Mouse (Mus musculus): ENCODE data around the gene 4930442H23Rik.
"Not testable (repeated sequence)": the region's sequence is repeated elsewhere in the genome, so short reads cannot be mapped to it uniquely, and the experiment has no call there.

Gene 4930442H23Rik

DNA sequence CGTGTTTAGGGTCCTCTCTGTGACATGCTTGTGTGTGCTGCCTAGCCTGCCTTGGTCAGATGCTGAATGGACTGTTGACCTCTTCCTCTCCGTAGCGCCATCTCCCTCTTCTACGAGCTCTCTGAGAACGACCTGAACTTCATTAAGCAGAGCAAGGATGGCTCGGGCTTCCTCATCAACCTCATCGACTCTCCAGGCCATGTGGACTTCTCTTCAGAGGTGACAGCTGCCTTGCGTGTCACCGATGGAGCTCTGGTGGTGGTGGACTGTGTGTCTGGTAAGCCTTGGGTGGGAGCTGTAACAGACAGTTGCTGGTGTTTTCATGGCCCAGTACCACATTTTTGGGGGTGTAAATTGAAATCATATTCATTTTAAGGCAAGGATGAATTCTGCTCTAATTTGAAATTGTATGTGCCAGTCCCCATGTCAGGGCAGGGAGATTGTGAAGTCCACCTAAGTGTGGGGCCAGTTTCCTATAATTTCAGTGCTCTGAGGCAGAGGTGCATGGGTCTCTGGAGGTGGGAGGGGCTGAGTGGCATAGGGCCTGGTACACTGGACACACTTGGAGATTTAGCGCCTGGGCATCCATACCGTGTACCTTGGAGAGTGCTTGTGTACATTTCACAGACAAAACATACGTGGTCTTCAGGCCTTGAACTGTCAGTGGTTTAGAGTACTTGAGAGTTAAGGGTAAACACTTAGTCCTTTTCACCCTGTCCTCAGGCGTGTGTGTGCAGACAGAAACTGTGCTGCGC is 5.5 kb downstream of the 4930442H23Rik start:
- ATAC-seq (ENCODE audit: low TSS enrichment) = no peak

DNA sequence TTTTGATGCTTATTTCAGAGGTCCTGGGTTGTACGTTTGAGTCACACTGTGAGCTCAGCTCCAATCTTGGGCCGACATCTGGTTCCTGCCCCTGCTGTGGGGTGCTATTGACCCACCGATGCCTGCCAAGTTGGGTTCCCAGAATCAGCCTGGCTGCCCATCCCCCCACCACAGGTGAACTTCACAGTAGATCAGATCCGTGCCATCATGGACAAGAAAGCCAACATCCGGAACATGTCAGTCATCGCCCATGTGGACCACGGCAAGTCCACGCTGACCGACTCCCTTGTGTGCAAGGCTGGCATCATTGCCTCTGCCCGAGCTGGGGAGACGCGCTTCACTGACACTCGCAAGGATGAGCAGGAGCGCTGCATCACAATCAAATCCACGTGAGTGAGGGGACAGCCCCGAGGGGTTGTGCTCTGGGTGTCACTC is 6.1 kb downstream of the 4930442H23Rik start:
- no peak for ATAC-seq (ENCODE audit: low TSS enrichment)

DNA sequence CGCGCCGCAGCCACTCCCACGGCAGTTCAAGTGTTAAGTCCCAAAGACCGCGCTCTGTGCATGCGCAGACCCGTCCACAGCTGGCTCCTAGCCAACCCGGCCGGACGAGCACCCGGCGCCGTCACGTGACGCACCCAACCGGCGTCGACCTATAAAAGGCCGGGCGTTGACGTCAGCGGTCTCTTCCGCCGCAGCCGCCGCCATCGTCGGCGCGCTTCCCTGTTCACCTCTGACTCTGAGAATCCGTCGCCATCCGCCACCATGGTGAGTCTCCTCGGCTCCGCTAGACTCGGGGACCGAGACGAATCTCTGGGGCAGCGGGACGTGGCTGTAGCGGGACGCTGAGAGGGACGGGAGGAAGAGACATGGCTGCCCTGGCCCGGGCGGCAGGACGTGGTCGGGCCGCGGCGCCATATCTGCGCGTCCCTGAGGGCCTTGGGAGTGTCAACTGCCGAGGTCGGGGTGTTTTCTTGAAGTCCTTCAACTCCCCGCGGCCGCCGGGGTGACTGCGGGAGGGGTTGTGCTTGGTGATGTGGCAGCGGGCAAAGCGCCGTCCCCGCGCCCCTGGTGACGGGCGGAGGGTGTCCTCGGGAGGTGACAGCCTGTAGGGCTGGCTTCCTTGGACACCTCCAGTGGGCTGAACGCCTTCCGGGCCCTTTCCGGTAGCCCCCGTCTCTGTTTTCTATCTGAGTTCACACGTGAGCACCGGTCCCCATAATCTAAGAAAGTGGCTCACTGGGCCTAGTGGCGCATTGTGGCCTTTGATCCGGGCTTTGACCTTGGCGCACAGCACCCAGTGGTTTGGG is 7.0 kb downstream of the 4930442H23Rik start, which contains the start of gene Eef2:
Eef2 (plus strand) TSS at position 166 of the 806 bp plus-strand sequence.
- ATAC-seq (ENCODE audit: low TSS enrichment) = peak; percentile 33; the same call in 1 of the 2 replicates

DNA sequence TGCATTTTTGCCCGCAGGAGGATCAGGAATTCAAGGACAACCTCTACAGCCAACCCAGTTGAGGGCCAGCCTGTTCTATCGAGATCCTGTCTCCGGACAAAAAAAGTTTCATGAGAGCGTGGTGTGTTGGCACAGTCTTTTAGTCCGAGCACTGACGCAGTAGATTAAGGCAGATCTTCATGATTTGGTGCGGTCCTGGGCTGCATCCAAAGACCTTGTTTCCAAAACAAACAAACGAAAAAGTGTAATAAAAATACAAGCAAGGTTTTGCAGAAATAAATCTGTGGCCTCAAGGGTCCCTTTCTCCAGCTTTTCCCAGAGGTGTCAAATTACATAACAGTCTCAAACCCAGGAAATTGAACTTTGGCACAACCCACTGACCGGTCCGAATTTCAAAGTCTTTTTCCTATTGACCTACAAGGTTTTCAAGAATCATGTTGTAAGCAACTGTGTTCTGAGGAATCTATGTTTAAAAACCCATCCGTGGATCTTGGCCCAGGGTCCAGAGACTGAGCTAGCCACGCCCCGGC is 7.6 kb downstream of the 4930442H23Rik start:
- no peak for ATAC-seq (ENCODE audit: low TSS enrichment)

DNA sequence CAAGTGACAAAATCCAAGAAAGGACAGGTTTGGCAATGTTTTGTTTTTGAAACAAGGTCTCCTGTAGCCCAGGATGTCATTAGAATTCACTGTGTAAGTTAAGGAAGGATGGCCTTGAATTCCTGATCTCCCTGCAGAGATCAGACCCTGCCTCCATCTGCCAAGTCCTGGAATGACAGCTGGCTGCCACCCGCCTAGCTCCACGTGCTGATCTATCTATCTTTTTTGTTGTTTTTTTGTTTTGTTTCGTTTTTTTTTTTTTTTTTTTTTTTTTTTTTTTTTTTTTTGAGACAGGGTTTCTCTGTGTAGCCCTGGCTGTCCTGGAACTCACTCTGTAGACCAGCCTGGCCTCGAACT is 8.3 kb downstream of the 4930442H23Rik start:
- ATAC-seq (ENCODE audit: low TSS enrichment) = not testable (repeated sequence)

DNA sequence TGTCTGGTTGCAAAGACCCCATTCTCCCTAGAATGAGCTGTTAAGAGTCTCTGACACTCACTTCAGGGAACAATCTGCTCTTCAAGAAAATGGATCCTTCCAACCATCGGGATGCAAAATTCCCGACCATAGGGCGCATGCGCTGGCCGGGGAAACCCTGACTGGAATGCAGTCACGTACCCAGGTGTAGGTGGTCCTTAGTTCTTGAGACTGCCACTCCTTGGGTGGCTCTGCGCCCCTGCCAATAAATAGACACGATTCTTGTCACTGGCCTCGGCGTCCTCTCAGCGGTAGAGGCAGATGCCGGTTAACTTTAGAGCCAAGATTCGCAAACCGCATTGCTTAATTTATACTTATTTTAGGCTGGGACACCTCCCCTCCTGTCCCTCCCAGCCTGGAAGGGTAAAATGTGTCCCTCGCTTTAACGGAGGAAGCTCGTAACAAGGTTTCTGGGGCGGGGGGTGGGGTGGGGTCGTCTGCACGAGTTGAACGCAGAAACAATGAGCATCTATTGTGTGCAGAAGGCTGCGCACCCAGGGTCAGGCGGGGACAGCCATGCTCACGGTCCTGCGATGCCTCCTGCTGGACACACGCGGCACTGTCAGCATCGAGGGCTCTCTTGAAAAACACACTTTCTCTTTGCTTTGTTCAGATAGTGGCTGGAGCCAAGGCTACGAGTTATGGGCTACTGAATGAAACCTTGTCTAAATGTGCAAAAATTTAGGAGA is 8.9 kb downstream of the 4930442H23Rik start:
- ATAC-seq (ENCODE audit: low TSS enrichment) = peak; percentile 55

DNA sequence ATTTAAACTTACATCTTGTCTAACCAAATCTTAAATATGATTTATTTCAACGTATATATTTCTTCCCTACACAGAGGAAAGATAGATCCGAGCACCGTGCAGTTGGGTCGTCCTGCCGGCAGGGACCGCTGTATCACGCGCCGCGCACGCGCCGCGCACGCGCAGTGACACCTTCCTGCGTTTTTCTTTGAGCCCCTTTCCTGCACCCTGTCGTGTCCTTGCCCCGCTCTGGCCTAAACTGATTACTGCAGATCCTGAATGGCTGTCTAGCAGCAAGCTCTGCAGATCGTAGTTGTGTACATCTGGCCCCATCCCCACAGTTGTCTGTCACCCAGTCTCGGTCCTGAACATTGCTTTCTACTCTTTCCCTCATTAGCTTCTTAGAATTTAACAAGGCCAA is 10.5 kb downstream of the 4930442H23Rik start:
- ATAC-seq (ENCODE audit: low TSS enrichment) = peak; percentile 45

DNA sequence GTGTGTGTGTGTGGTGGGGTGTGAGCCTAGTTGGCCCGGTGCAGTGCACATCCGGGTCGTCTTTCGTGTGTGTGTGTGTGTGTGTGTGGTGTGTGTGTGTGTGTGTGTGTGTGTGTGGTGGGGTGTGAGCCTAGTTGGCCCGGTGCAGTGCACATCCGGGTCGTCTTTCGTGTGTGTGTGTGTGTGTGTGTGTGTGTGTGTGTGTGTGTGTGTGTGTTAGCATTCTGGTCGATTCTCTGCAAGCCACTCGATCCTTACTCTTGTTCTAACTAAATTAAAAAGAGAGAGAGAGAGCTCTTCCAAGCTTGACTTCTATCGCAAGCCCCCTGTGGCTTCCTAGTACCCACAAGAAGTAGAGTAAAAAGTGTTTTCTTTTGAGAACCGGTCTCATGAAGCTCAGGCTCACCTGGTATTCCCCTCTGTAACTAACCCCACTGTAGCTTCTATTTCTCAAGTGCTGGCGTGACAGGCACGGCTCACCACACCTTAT is 14.2 kb downstream of the 4930442H23Rik start:
- ATAC-seq (ENCODE audit: low TSS enrichment) = not testable (repeated sequence)

DNA sequence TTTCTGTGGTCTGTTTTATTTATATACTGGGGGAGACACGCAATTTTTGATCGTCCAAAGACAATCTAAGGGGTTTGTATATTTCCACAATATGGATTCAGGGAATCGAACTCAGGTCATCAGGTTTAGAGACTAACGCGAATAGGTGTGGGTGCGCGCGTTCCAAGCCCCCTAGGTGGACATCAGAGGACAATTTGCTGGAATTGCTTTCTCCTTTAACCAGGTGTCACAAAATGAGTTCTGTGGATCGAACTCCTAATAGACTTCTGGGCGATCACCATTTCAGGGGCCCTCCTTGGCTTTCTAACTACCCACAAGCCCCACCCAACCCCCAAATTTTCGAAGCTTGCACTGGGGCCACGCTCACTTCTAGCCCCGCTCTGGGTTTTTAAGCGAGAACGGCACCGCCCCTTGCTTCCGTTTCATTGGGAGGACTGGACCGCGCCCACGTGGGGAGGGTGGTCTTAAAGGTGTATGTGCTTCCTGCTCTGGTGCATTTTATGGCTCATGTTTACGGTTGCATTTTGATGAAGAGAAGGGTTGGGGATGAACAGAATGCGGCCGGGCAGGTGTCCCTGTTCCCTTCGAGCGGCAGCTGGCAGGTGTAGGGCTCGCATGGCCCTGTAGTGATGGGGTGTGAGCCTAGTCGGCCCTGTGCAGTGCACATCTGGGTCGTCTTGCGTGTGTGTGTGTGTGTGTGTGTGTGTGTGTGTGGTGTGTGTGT is 15.0 kb downstream of the 4930442H23Rik start:
- peak; percentile 48; the same call in 1 of the 2 replicates for ATAC-seq (ENCODE audit: low TSS enrichment)

DNA sequence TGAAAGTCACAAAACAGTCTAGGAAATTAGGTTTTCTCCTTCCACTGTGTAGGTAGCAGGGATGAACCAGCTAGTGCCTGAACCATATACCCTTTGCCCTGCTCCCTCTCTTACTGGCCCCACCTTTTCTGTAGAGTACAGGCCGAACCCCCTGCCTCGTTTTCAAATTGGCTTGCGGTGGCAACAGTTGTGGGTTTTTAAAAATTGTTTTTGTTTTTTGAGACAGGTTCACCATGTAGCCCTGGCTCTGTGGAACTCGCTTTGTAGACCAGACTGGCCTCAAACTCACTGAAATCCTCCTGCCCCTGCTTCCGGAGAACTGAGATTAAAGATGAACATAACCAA is 15.6 kb downstream of the 4930442H23Rik start:
- peak; percentile 15 for ATAC-seq (ENCODE audit: low TSS enrichment)

DNA sequence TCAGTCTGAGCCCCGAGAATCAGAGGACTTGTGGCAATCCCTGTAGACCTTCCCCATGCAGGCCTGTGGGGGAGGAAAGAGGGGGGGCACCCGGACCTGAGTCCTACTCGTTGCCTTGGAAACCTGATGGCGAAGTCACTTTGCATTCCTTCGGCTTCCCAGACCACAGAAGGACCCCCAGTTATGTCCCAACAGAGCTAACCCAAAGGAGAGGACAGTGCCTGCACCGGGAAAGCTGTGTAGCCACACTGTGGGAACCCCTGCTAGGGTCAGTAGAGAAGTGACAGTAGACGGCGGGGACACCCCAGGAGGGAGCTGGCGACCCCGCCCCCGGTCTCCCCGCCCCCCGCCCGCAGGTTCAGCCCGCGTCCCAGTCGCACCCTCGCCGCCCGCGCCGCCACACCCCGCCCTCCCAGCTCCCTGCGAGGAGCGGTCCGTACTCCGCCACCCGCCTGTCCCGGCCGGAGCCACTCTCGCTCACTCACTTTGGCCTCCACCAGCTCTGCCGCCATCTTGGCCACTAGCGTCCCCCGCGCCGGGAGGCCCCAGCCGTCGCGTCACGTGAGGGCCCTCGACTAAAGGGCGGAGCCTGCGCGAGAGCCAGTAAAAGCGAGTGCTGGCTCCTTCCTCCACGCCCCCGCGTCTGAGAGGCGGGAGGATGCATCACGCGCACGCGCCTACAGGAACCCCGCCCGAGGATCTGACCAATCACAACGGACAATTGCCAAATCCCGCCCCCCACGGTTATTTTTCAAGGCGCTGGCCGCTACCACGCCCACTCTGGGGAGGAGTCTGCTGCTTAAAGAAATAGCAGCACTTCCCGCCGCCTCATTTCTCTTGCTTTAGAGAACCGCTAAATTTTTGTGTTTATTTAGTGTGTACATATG is 16.2 kb downstream of the 4930442H23Rik start, which contains the start of gene Pias4:
Pias4 (minus strand) TSS at position 724 of the 887 bp plus-strand sequence.
- ATAC-seq (ENCODE audit: low TSS enrichment) = peak; percentile 86

DNA sequence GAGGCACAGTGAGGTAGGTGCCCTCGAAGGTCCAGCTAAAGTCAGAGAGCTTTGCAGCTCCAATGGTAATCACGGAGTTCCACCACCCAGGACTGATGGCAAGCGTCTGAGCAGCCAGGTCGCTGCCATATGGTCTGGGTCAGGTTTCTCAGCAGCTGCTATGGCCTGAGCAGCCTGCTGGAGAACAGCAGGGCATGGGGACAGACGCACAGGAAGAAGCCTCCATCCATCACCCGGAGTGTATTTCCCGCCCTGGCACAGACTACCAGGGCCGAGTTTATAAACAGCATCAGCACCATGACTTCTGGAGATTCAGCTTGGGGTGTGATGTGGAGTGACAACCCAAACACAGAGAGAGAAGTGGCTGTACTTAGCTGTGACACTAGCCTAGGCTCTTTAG is 18.5 kb downstream of the 4930442H23Rik start:
- no peak for ATAC-seq (ENCODE audit: low TSS enrichment)

DNA sequence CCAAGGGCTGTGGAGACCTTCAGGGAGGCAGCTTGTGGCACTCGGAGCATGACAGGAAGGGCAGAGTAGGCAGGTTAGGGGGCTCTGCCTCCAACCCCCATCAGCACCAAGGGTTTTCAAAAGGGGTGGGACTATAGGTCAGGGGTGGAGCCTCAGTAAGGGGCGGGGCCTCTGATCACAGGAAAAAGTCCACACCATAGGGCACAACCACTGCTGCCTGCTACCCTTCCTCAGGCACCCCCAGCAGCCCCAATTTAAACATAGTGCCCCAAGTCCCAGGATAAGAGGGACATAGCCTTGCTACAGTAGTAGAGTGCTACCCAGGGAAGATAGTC is 21.4 kb downstream of the 4930442H23Rik start:
- ATAC-seq (ENCODE audit: low TSS enrichment) = no peak

DNA sequence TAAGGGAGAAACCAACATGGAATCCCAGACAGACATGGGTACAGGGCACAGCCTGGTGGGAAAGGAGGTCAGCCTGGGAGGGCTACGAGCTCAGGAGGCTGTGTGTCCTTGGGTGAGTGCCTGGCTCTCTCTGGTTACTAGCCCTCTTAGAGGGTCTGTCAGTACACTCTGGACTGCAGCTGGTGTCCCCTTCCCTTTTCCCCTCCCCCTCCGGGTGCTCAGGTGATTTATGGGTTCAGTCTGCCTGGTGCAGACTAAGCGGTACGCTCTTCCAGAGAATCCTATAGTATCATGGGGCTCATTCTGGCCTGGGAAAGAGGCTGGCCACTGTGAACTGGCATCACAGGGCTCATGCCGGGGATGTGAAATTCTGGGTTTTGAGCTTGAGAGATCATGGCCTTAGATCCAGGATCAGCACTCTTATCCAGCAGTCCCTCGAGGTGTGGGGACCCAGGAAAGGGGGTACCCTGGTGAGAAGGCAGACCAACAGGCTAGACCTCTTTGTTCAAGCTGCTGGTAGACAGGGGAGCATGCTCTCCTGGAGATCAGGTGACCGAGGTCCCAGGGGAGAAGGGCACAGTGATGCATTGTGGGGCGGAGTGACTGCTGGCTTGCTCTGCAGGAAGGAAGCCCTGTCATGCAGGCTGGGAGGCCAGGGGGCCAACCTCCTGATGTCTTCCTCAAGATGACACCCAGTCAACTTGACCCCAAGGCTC is 21.9 kb downstream of the 4930442H23Rik start:
- ATAC-seq (ENCODE audit: low TSS enrichment) = no peak

DNA sequence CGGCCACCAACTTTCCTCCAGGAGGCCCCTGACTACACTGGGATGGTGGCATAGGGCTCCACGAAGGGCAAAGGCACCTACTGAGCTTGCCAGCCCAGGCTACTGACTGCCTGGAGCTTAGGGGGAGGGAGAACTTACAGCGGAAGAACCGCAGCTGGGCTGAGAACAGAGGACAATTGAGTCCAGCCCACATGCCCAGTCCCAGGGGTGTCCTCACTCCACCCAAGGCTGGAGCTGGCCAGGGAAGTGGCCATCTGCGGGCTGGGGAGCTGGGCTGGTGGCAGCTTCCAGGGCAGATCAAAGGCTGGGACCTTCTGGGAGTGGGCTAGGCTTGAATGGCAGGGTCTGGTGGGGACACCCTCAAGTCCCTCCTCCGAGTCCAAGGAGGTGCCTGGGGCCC is 28.9 kb downstream of the 4930442H23Rik start:
- peak; percentile 45; the same call in 1 of the 2 replicates for ATAC-seq (ENCODE audit: low TSS enrichment)

DNA sequence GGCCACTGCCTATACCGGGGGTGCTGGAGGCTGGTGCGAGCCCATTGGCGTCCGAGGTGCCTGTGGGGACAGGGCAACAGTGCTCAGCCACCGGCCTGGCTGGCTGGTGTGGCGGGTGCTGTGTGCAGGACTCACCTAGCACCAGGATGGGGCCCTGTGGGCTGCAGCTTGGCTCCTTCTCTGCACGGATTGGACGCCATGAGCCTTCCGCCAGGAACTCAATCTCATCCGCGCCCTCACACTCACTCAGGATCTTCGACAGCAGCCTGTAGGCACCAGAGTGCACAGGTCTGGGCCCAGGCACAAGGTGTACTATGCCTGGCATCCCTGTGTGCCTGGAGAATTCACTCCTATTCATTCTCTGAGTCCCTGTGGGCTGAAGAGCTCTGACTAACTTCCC is 29.3 kb downstream of the 4930442H23Rik start:
- ATAC-seq (ENCODE audit: low TSS enrichment) = no peak

DNA sequence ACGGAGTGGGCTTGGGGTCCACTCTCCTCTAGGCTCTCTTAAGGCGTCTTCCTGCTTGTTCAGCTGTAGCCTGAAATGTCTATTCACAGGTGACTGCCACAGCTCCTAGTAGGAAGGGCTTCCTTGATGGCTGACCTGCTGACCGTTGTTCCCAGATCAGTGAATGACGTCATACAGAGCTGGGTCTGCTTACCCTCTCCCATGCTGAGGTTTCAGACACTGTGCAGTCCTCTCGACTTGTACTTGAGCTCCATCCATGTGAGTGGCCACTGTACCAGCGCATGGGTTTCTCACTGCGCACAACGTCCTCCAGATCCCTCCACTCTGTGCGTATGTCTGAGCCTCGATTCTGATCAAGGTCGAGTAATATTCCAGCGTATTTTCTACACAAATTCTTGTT is 31.0 kb downstream of the 4930442H23Rik start:
- 0 out of 2 replicates have a peak, but pooled peaks have one; percentile 15 for ATAC-seq (ENCODE audit: low TSS enrichment)

DNA sequence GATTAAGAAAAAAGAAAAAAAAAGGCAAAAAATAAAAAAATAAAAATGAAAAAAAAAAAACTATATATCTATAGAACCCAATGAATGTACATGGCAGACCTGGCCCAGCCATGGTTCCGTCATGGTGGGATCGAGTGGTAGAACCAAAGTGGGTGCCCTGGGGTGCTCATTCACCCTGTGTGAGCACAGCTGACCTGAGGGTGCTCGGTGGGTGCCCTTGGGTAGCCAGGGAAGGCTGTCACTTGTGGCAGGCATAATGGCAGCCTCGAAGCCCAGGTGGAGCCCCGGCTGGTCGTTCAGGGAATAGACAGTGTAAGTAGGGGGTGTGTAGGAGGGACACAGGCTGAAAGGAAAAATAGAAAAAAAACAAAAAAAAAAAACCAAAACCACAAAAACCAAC is 32.4 kb downstream of the 4930442H23Rik start:
- ATAC-seq (ENCODE audit: low TSS enrichment) = no peak

DNA sequence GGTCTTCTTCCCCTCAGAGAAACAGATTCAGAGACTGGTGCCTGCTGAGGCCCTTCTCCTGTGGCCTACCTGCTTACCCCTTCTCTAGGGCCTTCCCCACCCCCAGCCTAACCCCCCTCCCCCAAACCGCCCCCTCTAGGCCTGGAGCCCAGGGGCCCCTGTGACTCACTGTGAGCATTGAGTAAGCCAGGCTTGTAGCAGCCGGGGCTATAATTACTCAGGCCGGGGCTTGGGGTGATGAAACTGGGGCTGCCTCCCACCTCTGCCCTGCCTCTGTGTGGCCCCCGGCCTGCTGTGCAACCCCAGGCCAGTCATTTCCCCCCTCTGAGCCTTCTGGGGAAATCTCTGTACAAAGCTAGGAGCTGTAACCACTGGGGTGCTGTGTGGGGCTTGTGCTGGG is 37.4 kb downstream of the 4930442H23Rik start:
- no peak for ATAC-seq (ENCODE audit: low TSS enrichment)

DNA sequence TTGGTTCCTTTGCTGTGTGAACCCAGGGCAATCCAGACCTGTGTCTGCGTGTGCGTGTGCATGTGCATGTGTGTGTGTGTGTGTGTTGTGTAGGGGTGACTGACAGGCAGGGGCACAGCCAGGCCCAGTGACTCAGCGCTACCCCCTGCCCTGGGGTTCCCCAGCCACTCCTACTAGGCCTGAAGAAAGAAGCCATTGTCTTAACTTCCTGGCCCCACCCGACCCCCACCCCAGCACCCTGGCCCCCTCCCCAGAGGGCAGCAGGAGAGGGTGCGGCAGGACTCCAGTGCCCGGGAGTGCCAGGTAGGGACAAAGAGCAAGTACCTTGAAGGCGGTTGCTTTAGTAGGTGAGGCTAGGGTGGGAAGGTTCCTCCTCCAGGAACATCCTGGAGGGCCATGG is 37.9 kb downstream of the 4930442H23Rik start:
- ATAC-seq (ENCODE audit: low TSS enrichment) = no peak
